Mouse (Mus musculus) erythroblast, embryonic 14.5 days (primary cell): ENCODE data around the gene Pdp2.

Experiments used
- GATA1 ChIP-seq: IDR thresholded peaks from 2 replicates; pipeline ENCODE4 v1.6.1; 2012; ENCODE audit warnings: low read length, inconsistent platforms, mixed read lengths
- TAL1 ChIP-seq: IDR thresholded peaks from 3 replicates; pipeline ENCODE4 v1.6.1; 2012; ENCODE audit warnings: low read length, inconsistent platforms, mixed read lengths

DNA sequence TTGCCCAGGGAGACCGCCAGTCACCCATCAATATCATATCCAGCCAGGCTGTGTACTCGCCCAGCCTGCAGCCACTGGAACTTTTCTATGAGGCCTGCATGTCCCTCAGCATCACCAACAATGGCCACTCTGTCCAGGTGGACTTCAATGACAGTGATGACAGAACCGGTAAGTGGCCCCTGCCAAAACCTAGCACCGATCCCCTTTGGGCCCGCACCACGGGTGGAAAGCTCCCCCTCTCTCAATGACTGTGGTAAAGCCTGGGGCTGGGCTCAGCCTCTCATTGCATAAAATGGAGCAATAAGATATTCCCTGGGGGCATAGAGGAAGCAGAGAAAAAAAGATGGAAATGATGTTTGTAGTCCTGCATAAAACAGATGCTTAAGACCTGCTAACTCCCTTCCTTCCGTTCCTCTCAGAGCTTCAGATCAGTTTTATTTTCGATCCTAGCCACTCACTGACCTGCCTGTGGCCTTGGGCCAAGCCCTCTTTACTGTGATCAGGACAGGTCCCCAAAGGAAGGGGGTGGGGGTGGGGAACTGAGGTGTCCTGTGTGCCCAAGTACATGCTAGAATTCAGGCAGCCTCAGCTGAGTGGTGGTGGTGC is 47.7 kb upstream of the Pdp2 start:
- no peak for TF ChIP-seq GATA1
- no peak for TF ChIP-seq TAL1
